Mouse (Mus musculus) adrenal gland, postnatal 25 days (tissue): Measurements from ENCODE around the gene Tenm3. TPM values are rescaled to one million over a fixed set of nuclear protein-coding genes. Genes with fewer than 3 reads are reported as not detected.

Experiments used
- DNase-seq: peaks from one replicate; pipeline ENCODE4 v3.0.0; 2021; ENCODE audit warnings: mixed read lengths
- total RNA-seq: library from RNA; stranded (reverse); gene quantifications from 2 replicates; pipeline ENCODE4 v1.2.3, GENCODE M21; 2021

The Tenm3 gene
- total RNA-seq, 1 experiment from 2014 or later, result 42.5 TPM

DNA sequence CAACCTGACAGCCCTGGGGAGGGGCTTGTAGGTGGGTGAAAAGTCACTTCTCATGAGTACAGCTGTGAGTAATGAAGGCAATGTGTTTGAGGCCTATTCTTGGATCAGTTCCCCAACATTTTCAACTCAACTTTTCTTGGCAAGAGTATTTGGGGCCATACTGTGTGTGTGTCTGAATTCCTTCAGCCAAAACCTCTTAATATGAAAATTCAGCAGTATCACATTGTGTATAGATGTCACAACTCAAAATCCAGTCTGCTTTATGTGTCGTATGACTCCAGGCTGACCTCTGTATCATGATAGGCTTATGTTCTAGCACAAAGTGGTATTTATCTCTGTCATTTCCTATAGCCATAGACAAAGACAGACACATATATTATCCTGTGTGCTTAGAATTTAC, 270.8 kb downstream of the Tenm3 start:
- no peak for DNase-seq

DNA sequence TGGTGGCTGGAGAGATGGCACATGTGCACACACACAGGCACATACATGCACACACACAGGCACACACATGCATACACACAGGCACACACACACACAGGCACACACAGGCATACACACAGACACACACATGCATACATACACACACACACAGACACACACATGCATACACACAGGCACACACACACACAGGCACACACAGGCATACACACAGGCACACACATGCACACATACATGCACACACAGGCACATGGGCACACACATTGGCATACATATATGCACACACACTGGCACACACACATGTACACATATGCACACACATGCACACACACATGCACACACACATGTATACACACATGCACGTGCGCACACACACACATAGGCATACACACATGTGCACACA, 271.4 kb downstream of the Tenm3 start:
- DNase-seq, result no peak

DNA sequence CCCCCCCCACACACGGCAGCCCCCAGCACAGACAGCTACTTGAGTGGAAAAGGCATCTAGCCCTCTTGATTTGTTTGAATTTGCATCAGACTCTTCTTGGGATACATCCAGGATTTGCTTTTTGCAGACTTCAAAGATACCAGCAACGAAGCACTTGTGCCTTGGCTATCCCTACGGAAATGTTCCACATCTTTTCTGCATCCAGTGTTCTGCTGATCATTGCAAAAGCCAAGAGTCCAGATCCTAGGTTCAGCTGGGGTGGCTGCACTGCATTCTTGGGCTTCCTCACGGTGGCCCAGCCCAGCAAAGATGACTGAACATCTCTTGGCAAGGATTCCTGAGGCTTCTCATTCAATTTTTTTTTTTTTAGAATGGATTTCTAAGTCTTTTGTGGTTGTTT, 275.1 kb downstream of the Tenm3 start:
- no peak for DNase-seq

DNA sequence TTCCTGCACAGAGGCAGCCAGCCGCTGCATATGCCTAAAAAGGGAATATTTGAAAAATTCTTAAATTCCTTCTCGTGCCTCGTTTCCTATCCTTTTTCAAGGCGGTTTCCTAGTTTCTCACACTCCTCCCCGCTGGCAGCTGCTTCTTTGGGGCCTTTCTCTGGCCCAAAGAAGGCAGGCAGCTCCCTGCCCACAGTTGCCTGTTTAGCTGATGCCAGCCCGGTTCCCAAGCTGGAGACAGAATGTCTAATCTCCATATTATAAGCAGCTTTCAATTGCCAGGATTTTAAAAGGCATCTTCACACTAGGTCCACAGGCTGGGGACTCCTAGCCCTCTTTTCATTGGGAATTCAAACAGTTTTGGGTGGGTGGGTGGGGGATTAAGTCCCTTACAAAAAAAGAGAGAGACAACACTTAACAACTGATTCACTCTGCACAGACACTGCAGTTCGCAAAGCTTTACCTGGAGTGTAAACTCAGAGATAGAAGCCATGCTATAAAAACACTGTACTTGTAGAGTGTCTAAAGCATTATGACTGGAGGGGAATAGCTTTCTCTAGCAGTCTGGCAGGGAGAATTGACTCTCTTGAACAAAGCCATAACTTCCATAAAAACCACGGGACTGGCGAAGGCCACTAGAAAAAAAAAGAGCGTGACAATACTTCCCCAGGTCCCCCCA, 275.7 kb downstream of the Tenm3 start:
- DNase-seq, result no peak

DNA sequence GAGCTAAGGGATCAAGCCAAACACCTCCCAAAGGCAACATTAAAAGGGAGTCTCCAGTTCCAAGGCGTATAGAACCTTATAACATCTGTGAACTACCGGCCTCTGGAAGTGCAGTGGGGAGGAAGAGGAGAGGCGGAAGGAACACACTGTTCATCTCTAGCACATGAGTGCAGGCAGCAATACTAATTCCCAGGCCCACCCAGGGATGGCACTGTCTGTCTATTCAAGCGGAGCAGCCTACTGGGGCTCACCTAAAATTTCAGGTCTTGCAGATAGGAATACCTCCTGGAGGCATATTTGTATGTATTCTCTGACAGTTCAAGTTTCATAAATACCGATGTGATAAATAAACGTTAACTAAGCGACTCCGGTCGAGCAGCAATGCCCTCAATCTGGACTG, 283.5 kb downstream of the Tenm3 start:
- no peak for DNase-seq

DNA sequence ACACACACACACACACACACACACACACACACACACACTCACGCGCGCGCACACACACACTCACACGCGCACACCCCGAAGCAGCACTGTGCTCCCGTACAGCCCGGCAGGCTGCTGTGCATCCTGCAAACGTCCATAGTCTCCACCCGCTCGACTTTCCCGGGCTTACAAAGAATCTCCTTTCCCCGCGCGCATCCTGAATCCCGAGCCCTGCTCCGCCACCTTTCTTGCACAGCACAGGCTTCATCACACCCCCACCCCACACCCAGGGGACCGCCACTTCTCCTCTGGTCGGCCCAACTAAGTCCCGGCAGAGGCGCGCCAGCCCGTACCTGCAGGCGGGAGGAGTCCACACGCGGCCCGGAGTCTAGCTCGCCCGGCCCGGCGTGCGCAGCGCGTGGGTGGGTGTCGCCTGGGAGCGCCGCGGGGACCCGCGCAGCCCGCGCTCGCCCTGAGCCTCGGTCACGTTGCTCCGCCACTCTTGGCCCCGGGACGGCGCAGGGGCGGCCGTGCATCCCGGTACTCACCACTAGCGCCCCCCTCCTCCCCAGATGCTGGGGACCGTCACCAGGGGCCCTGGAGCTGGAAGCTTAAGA, 288.1 kb downstream of the Tenm3 start:
- DNase-seq, result peak; percentile 54

DNA sequence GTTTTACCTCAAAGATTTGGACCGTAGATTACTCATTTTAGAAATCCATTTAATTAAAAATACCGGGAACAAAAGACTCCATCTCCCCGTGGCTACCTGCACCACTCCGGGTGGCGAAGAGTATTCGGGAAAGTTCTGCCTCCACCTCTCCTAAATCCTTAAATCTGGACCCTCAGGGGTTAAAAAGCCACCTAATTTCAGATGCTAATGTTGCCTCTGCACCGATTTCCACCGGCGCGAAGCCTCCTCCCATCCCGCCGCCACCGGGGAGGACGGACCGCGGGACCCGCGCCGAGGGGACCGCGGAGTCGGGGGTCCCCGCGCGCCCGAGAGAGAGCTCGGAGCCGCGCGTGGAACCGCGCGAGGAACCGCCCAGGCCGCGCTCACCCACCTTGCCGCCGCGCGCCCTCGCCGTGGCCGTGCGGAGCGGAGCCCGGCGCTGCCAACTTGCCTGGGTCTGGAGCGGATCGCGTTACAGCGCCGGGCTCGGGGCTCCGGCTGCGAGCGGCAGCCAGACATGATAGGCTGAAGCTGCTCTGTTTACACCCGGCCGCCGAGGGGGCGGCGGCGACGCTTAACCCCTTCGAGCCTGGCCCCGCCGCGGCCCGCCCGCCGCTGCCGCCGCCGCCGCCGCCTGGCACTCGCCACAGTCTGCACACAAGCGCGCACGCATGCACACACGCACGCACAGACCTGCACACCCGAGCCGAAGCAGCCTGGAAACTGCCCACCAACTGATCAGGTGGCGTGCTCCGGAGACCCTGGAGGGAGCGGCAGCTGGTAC, 288.8 kb downstream of the Tenm3 start:
- peak; percentile 73 for DNase-seq

DNA sequence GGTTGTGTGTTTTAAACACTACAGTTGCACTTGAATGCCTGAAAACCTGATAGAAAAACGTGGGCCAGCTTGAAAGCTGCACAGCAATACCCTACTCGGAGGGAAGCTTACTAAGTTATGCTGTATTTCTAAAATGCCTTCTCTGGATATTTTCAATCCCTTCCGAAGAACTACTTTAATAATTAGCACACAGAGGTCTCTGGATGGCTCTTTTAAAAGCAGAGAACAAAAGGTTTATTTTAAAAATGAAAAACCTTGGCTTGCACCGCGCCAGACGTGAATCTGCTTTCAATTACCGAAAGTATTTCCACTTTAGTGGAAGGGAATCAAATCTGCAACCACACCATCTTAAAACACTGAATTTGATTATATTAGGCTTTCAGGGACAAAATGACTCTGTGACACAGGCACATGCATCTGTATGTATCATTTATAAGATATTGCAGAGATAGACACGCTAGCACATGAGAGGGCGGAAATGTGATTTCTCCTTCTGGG, 289.9 kb downstream of the Tenm3 start:
- no peak for DNase-seq

DNA sequence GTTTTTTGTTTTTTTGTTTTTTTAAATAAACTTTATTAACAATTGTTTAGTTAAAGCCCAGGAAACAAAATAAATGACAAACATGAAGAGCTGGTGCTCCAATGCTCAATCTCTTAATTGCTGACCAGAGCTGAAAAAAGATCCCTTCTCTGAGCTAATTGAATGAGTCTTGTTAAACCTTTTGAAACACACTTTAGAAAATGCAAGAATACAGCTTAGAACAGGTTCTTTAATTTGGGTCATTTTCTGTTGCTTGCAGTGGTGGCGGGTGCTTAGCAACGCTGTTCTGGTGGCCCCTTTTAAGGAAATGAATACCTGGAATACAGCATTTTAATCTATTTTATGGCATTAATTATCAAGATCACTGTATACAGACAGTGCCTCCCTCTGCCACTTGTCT, 291.4 kb downstream of the Tenm3 start:
- no peak for DNase-seq

DNA sequence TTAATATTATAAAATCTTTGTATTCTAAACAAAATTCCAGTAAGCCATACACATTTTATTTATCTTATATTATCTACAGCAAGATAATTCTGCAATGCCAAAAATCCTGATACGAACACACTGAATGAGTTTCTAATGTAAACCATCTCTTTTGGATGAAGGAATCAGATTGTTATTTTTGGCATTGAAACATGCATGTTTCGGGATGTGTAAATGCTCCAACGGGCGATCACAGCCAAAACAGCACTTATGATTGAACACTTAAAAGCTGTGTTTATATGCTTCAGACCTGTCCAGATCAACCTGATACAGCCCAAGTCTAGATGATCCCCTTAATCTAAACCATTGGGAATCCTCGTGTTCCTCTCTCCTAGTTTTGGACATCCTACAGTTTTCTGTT, 292.4 kb downstream of the Tenm3 start:
- no peak for DNase-seq

DNA sequence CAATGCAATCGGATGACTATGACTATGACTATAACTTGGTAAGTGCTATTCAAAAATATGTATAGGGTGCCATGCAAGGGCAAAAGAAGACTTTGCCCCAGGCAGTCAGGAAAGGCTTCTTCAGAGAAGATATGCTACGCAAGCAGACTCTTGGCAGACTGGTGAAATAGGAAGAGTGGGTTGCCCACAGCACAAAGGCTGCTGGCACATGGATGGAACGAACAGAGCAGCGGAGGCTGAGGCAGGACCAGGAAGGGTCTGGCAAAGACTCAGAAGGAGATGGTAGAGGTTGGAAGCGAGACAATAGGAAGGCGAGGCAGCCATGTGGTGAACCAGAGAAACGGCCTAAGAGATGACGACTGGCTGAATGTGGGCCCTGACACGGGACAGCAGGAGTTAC, 294.8 kb downstream of the Tenm3 start:
- no peak for DNase-seq

DNA sequence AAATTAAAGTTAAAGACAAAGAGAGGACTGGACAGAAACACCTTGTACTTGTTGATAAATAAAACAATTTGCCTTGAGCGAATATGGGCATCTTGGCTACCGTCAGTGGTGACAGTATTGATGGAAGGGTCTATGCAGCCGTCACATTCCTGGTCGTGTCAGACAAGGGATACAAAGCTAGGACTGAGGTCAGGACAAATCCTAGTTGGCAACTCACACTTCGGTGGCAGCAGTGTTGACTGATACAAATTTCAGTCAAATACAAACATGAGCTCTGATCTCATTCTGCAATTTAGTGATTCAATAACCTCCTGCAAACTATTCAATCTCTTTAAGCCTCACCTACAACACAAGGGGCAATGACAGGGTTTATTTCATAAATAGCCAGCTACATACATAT, 298.1 kb downstream of the Tenm3 start:
- DNase-seq, result no peak

DNA sequence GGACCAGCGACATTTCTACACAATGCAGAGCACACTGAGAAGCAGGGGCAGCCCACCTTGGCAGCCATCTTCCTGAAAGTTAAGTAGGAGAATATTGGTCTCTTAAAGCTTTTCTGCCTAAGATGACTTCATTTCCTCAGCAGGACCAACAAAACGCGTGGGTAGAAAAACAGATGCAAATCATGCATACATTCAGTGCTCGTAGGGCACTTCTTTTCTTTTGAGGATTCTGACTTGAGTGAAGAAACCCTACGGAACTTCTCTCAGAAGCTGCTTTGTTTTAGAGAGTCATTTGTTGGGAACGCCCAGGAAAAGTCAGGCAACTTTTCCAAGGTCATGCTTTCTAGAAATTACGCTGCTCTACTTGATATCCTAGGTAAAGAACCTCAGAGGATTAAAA, 298.9 kb downstream of the Tenm3 start:
- no peak for DNase-seq

DNA sequence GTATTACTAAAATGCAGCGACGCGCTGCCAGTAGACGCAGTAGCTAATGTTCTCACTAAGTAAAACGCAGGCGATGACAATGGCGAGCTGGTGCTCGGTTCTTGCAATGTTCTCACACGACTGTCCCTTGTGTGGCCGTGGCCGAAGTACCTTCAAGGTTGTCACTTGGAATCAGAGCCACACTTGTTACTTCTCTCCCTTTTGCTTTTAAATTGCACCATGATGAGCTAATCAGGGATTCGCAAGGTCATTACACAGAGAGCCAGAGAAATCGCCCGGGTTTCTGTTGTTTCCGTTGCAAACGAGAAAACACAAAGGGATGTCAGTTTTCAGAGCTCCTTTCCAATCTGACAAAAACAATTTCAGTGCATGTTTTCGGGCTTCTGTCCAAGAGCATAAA, 301.6 kb downstream of the Tenm3 start:
- DNase-seq, result peak; percentile 14

DNA sequence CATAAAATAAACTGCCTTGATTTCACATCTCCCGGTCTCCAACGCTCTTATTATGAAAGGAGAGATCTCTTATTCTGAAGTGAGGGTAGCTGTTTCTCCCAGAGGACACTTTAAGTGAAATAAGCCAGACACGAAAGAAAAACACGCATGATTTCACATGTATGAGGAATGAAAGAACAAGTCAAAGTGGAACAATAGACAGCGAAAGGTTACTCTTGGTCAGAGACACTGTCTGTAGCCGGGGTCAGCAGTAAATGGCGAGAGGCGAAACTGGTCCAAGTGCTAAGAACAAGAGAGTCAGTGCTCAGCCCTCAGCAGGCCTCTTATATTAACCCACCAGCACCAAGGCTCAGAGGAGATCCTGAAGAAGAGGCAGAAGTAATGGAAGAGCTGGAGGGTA, 302.9 kb downstream of the Tenm3 start:
- no peak for DNase-seq

DNA sequence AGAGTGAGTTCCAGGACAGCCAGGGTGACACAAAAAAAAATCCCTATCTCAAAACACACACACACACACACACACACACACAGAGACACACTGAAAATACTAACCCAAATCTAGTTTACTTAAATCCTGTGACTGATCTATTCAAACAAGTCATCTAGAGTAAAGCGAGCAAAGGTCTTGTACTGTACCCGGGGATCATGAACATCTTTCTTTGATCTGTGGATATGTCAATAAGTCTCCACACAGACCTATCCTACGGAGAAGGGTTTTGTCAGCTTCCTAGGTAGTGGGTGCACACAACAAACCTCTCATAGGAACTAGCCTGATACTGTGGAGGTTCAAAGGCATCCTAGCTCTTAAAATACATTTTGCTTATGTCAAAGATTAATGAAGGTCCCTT, 307.9 kb downstream of the Tenm3 start:
- no peak for DNase-seq

DNA sequence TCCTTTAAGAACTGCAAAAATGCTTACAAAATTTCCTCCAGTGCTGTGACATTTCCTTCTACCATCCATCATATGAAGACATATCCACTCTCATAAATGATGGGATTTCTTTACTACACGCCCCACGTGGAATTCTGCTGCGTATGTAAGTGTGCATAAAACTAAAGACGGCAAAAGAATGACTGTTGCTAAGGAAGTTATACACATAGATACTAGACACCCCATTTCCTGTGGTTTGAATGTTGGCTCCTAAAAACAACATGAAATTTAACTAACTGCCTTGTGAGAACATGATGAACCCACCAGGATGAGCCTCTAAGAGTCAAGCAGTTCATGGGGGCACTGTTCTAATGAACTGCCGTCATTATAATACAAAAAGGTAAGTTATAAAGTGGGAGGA, 312.0 kb downstream of the Tenm3 start:
- DNase-seq, result no peak

DNA sequence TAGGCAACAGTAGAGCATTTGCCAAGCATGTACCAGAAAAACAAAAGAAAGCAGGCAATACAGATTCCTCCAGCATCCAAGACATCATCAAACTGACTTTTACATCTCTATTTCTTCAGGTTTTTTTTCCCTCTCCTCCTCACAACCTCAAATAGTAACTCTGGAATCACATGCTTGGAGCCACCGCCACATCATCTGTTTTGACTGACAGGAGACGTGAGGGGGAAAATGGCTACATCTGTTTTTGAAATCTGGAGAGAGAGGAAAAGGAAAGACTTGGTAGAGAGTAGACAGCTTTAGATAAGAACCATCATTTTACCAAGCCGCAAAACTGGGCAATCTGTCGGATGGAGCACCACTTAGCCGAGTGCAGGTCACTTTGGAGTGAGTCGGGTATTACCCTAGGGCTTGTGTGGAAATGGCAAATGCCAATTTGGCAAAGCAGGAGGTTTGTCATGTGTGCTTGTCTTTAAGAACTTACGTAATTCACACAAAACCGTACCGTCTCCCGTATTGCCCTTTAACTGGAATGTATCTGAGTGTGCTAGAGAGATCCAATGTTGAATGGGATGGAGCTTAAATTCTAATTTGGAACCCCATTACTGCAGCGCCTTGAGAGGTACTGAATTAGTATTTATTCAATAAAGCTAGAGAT, 312.7 kb downstream of the Tenm3 start:
- DNase-seq, result no peak

DNA sequence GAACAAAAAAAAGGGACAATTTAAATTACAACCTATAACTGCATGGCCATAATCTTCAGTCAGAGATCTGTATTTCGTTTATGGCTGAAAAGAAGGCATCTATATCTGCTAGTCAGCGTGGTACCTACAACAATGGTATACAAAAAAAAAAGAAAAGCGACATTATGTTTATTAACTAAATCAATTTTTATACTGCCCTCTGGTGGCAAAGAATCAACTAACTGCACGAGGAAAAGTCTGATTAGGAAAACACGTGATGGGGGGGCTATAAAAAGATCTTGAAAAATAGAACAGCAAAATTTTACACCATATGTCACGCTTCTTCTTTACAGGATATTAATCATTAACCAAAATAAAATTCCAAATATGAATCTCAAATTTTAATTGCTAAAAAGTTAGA, 316.3 kb downstream of the Tenm3 start:
- no peak for DNase-seq

DNA sequence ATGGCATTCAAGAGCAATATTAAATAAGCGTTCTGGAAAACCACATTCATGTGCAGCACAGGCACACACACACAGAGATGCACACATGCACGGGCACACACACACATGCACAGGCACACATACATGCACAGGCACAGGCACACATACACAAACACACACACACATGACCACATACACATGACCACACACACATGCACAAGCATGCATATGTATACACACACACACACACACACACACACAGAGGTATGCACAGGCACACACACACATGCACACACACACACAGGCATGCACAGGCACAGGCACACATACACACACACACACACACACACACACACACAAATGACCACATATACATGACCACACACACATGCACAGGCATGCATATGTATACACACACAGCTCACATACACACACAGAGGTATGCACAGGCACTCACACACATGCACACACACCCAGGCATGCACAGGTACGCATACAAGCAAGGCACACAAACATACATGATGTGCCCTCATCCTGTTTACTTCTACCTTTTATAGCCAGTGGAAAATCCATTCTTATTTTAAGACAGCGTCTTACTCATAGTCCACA, 321.1 kb downstream of the Tenm3 start:
- no peak for DNase-seq

DNA sequence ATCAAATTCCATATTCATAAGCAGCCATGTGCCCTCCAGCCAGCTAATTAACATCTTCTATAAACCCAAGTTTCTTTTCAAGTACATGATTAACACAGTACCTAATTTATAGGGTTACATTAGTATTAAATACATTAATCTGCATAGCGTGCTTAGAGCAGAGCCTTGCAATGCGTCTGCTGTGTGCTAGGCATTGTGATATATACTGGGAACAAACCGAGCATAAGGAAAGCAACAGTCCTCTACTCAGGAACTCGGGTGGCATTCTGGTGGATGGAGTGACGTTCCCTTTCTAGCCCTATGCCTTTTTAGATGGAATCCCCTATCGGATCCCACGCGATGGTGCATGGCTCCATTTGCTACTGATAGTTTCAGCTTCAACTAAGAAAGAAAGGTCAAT, 321.7 kb downstream of the Tenm3 start:
- DNase-seq, result no peak

DNA sequence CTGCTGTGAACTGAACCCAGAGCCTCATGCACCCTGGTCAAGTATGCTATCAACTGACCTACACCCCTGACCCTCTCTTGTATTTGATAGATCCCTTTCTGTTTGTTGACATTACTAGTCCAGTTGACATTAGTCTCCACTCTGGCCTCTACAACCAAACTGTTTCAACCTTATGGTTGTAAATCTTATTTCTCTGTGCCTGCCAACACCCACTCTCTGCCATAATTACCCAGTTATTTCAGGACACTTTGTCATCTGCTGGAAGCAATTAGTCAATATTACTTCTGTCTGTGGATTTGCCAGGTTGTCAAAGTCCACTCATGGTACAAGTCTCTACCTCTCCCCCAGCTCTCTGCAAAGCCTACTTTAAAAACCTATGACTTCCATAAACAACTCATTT, 326.3 kb downstream of the Tenm3 start:
- DNase-seq, result no peak

DNA sequence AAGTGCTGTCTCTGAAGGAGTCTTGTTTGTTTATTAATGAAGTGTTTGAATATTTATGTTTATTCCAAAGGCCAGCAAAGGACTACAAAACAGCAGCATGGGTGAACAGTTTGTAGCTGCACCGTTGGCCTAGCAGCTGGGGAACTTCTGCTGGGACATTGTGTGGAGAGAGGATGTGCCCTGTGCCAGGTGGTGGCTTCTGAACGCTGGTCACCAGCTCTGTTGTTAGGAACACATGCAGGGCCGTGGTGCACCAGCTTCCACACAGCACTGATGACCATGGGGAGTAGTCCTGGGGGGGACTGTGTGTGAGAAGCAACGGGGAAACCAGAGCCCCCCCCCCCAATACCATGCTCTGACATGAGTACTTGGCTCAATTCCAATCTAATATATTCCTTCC, 329.5 kb downstream of the Tenm3 start:
- DNase-seq, result no peak
